Mouse (Mus musculus) embryo, embryonic 9.5 days (tissue): ENCODE data around the gene Samd4b.
A peak's percentile ranks its signal among the peaks of the same experiment; 100 is the strongest.

Experiments
- DNase-seq: peaks from one replicate; pipeline ENCODE4 v3.0.0-alpha.2; 2017; ENCODE audit errors: extremely low spot score

Gene Samd4b

GRCm38 (mm10) chr7:28378066-28378690 lies 219.8 kb downstream of the Samd4b start:
- no peak for DNase-seq

GRCm38 (mm10) chr7:28377190-28378065 lies 220.5 kb downstream of the Samd4b start:
- no peak for DNase-seq

- DNase-seq = peak; percentile 84
Measured at GRCm38 (mm10) chr7:28376011-28376771, 221.8 kb downstream of the Samd4b start.

- DNase-seq = peak; percentile 90
Measured at GRCm38 (mm10) chr7:28375176-28375921, 222.6 kb downstream of the Samd4b start.

GRCm38 (mm10) chr7:28374647-28375046 lies 223.3 kb downstream of the Samd4b start:
- DNase-seq = no peak

GRCm38 (mm10) chr7:28373891-28374495 lies 224.0 kb downstream of the Samd4b start:
- DNase-seq = no peak

GRCm38 (mm10) chr7:28373131-28373581 lies 224.8 kb downstream of the Samd4b start:
- DNase-seq = no peak

- DNase-seq = peak; percentile 99
Measured at GRCm38 (mm10) chr7:28372251-28373108, 225.5 kb downstream of the Samd4b start, which contains the start of gene Plekhg2. Gene Plekhg2, minus strand, starts transcription at chr7:28372599.

GRCm38 (mm10) chr7:28371514-28371989 lies 226.4 kb downstream of the Samd4b start:
- peak; percentile 76 for DNase-seq

- DNase-seq = no peak
Measured at GRCm38 (mm10) chr7:28370977-28371513, 226.9 kb downstream of the Samd4b start.

GRCm38 (mm10) chr7:28370051-28370450 lies 227.9 kb downstream of the Samd4b start:
- no peak for DNase-seq

- DNase-seq = no peak
Measured at GRCm38 (mm10) chr7:28368276-28368920, 229.5 kb downstream of the Samd4b start.

GRCm38 (mm10) chr7:28367663-28368275 lies 230.2 kb downstream of the Samd4b start:
- no peak for DNase-seq

- no peak for DNase-seq
Measured at GRCm38 (mm10) chr7:28362441-28363060, 235.4 kb downstream of the Samd4b start.

GRCm38 (mm10) chr7:28361647-28362341 lies 236.2 kb downstream of the Samd4b start:
- no peak for DNase-seq

- DNase-seq = no peak
Measured at GRCm38 (mm10) chr7:28360291-28360690, 237.7 kb downstream of the Samd4b start.

GRCm38 (mm10) chr7:28359854-28360253 lies 238.1 kb downstream of the Samd4b start:
- no peak for DNase-seq

- DNase-seq = no peak
Measured at GRCm38 (mm10) chr7:28358431-28358830, 239.5 kb downstream of the Samd4b start.
